Mouse (Mus musculus) kidney, postnatal 4 days (tissue): ENCODE results near the gene Nfatc3.

Experiments
- DNase-seq, 2 experiments: peaks; one replicate each; pipeline ENCODE4 v3.0.0; 2021; ENCODE audit warnings: mixed read lengths in 2 of 2

Nfatc3 gene

GRCm38 (mm10) chr8:106059613-106060371 is 1.2 kb downstream of the Nfatc3 start:
- no peak for DNase-seq

- no peak for DNase-seq
These were observed 1.9 kb downstream of the Nfatc3 start for GRCm38 (mm10) chr8:106060521-106060920.

GRCm38 (mm10) chr8:106061686-106062085 is 3.0 kb downstream of the Nfatc3 start:
- DNase-seq, result no peak

- DNase-seq, result no peak
These were observed 4.4 kb downstream of the Nfatc3 start for GRCm38 (mm10) chr8:106063046-106063445.

- no peak for DNase-seq
These were observed 8.1 kb downstream of the Nfatc3 start for GRCm38 (mm10) chr8:106066721-106067120.

- DNase-seq, result no peak
These were observed 10.9 kb downstream of the Nfatc3 start for GRCm38 (mm10) chr8:106069565-106069964.

- DNase-seq, result no peak
These were observed 13.5 kb downstream of the Nfatc3 start for GRCm38 (mm10) chr8:106072113-106072512.

- no peak for DNase-seq
These were observed 15.6 kb downstream of the Nfatc3 start for GRCm38 (mm10) chr8:106074236-106074635.

GRCm38 (mm10) chr8:106074659-106075058 is 16.0 kb downstream of the Nfatc3 start:
- DNase-seq, result no peak

- no peak for DNase-seq
These were observed 16.7 kb downstream of the Nfatc3 start for GRCm38 (mm10) chr8:106075161-106075862.

GRCm38 (mm10) chr8:106075863-106076174 is 17.2 kb downstream of the Nfatc3 start:
- no peak for DNase-seq

- DNase-seq, result peak; percentile 32 to 41
These were observed 18.0 kb downstream of the Nfatc3 start for GRCm38 (mm10) chr8:106076612-106077011.

GRCm38 (mm10) chr8:106077452-106078067 is 18.9 kb downstream of the Nfatc3 start:
- peak in 1 of 2 experiments; percentile 10 for DNase-seq

- DNase-seq, result no peak
These were observed 43.7 kb downstream of the Nfatc3 start for GRCm38 (mm10) chr8:106102321-106102720.

GRCm38 (mm10) chr8:106103888-106104287 is 45.2 kb downstream of the Nfatc3 start:
- DNase-seq, result no peak

GRCm38 (mm10) chr8:106106193-106106592 is 47.6 kb downstream of the Nfatc3 start:
- no peak for DNase-seq

GRCm38 (mm10) chr8:106108080-106108479 is 49.4 kb downstream of the Nfatc3 start:
- DNase-seq, result no peak

GRCm38 (mm10) chr8:106108729-106109128 is 50.1 kb downstream of the Nfatc3 start:
- peak in 1 of 2 experiments; percentile 9 for DNase-seq

- DNase-seq, result no peak
These were observed 53.4 kb downstream of the Nfatc3 start for GRCm38 (mm10) chr8:106112041-106112440.

GRCm38 (mm10) chr8:106112514-106112913 is 53.9 kb downstream of the Nfatc3 start:
- DNase-seq, result no peak

- peak; percentile 63 to 68 for DNase-seq
These were observed 57.3 kb downstream of the Nfatc3 start for GRCm38 (mm10) chr8:106115897-106116296.

GRCm38 (mm10) chr8:106123443-106123842 is 64.8 kb downstream of the Nfatc3 start:
- no peak for DNase-seq

GRCm38 (mm10) chr8:106126055-106126454 is 67.4 kb downstream of the Nfatc3 start:
- DNase-seq, result no peak

- DNase-seq, result no peak
These were observed 68.4 kb downstream of the Nfatc3 start for GRCm38 (mm10) chr8:106127054-106127453.
